Mouse (Mus musculus) brain, embryonic 14.5 days (tissue): ENCODE measurements around the gene Jak2.

ENCODE experiments used
- CTCF ChIP-seq: fragments of 200-500 bp; IDR thresholded peaks from 2 replicates; pipeline ENCODE4 v1.5.1; 2012; ENCODE audit warnings: inconsistent platforms, mild to moderate bottlenecking, moderate library complexity, borderline replicate concordance; ENCODE audit not compliant: insufficient read depth, insufficient read length; ENCODE audit errors: extremely low read depth
- POLR2A ChIP-seq: fragments of 200-500 bp; IDR thresholded peaks from 2 replicates; pipeline ENCODE4 v1.6.1; 2012; ENCODE audit warnings: mild to moderate bottlenecking, inconsistent platforms, borderline replicate concordance; ENCODE audit not compliant: poor library complexity, insufficient read depth, insufficient read length, severe bottlenecking; ENCODE audit errors: extremely low read depth

GRCm38 (mm10) chr19:29253728-29254127, 2.1 kb downstream of the Jak2 start:
- no peak for TF ChIP-seq POLR2A
- TF ChIP-seq CTCF, result peak; percentile 95
